Mouse (Mus musculus) urinary bladder, postnatal 4 days (tissue): ENCODE measurements around the gene Adnp.
A peak's percentile ranks its signal among the peaks of the same experiment; 100 is the strongest.
"Not testable (repeated sequence)": the region's sequence is repeated elsewhere in the genome, so short reads cannot be mapped to it uniquely, and the experiment has no call there.

Experiments
- DNase-seq, 2 experiments: peaks; one replicate each; pipeline ENCODE4 v3.0.0; 2021 to 2022; ENCODE audit warnings: low spot score in 2 of 2

Gene Adnp

GRCm38 (mm10) chr2:168205681-168206631 is 956 bp downstream of the Adnp start:
- no peak for DNase-seq

DNA sequence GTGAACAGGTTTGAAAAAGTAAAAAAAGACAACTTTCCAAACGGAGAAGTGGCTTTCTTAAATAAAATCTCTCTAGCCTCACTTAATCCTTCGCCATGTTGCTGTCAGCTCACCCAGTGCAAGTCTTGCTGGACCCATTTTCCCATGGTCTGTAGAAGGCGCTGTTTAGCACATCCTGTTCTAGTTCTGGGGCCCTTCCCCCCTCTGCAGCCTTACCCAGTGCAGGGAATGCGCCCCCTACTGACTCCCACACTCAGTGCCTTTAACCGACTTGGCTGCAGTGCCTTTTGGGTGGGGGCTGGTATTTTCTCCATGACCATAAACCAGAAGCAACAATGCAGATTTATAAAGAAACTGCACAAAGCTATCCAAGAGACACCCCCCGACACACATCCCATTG is 1.6 kb downstream of the Adnp start:
- DNase-seq = peak; percentile 82 to 91

DNA sequence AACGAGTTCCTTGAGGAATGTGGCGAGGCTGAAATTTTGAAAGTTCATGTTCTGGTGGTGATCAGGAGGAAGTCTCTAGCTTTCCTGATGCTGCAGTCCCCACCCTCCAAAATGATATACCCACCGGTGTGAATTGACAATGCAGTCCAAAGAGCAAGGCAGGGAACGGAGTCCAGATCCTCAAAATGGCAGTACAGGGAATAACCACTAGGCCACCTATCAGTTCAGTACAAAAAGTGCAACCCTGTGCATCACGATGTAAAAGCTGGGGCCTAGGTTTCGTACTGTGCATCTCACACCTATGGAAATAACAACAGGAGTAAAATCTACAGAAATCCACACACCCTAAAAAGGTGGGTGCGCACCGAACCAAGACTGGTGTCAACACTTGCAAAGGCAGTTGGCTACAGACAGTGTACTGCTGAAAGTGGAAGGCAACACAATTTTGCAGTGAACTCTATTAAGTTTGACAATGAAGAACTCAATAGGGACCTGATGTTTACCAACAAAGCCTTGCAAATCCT is 2.4 kb downstream of the Adnp start:
- no peak for DNase-seq

DNA sequence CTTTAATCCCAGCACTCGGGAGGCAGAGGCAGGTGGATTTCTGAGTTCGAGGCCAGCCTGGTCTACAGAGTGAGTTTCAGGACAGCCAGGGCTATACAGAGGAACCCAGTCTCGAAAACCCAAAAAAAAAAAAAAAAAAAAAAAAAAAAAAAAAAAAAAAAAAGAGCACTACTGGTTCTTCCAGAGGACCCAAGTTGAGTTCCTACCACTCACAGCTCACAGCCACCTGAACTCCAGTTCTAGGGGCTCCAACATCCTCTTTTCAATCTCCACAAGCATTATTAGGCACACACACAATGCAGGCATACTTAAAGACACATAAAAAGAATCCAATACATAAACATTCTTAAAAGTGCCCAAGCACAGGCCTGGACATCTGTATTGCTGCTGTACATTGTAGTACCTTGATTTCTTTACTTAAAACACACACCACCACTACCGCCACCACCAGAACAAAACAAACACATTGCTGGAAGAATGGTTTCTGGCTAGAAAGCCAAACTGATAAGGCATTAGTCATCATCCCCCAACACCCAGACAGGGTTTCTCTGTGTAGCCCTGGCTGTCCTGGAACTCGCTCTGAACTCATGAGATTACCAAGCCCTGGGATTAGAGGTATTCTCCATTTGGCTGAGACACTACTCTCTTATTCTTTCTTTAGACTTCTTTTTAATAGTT is 6.8 kb downstream of the Adnp start:
- no peak for DNase-seq

DNA sequence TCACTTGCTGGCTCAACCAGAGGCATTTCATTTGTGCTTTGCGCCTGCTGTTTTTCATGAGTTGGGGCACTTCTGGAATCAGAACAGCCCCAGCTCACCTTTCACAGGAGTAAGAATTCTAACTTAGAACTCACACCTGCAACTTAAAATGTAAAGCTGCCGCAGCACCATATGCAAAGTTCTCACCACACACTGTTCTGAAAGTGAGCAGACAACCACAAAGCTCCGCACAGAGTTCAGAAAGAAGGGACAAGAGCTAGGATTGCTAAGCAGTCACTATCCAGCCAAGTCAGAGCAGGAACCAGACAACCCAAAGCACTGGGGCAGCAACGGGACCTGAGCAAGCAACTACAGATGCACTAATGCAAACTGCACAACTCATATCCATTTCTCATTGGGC is 7.4 kb downstream of the Adnp start:
- DNase-seq = no peak

GRCm38 (mm10) chr2:168198421-168198820 is 8.5 kb downstream of the Adnp start:
- no peak for DNase-seq

DNA sequence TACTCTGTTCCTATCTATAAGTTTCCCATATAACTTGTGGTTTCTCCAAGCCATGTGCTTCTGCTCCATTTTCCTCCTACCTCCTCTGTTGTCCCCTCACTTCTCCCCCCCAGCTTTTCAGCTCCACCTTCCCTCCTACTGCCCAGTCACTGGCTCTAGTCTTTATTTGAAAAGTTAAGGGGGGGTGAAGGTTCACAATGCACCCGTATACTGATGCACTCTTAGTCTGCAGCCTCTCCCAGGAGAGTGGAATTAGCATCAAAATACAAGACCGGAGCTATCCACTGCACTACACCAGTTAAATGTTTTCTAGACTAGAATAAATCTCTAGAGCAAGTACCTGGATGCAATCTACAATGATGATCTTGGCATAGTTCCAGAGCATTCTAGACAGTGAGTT is 11.2 kb downstream of the Adnp start:
- no peak for DNase-seq

DNA sequence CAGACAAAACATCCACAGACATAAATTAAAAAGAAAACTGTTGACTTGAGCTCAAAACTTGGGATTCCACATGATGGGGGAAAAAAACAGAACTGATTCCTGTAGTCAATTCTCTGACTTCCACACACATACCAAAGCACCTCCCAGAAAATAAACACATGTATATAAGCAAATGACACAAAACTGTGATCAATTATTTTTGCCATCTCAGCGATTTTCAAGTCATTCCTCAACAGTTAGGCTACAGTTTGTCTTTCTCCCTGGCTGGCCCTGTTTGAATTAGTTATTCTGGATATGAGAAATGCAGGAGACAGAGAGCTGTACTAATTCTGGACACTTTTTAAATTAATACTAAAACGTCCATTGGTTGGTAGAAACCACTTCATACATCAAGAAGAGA is 13.2 kb downstream of the Adnp start:
- DNase-seq = no peak

GRCm38 (mm10) chr2:168191856-168192255 is 15.1 kb downstream of the Adnp start:
- DNase-seq = no peak

- DNase-seq = no peak
Measured at GRCm38 (mm10) chr2:168175946-168176345, 31.0 kb downstream of the Adnp start.

GRCm38 (mm10) chr2:168170167-168170685 is 36.7 kb downstream of the Adnp start:
- peak in 1 of 2 experiments; percentile 57 for DNase-seq

GRCm38 (mm10) chr2:168169800-168170113 is 37.2 kb downstream of the Adnp start:
- no peak for DNase-seq

DNA sequence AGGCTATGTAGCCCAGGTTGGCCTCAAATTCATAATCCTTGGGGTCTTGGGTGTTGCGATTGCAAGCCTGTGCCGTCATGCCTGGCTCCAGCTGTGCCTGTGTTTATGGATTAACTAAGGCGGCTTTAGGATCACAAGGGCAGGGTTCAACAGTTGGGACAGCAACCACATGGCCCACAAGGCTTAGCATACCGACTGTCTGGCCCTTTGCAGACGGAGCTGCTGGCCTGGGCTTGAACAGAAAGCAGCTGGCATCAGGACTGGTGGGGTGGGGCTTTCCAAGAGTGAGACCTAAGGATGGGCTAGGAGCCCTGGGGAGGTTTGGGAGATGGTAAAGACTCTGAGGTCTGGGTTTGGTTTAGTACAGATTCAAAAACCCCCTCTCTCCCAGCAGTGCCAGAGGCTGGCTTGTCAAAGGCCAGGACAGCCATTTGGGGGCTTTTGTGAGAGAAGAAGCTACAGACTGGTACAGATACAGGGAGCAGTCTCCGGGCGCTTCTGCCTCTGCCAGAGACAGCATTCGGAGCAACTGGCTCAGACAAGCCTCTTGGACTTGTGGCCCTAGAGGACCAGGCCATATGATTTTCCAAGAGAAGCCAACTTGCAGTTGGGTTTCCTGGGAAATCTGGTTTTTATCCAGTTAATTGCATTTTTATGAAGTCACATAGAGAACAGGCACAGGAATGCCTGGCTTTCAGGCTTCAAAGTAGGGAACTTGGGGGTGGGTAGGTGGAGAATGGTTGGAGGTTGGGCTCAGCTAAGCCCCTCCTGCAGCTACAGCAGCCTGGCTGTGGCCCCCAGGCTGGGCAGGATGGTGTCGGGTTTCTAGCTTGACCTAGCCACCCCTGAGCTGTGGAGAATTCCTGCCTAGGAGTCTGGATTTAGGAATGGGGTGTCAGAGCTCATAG is 37.8 kb downstream of the Adnp start:
- DNase-seq = no peak

DNA sequence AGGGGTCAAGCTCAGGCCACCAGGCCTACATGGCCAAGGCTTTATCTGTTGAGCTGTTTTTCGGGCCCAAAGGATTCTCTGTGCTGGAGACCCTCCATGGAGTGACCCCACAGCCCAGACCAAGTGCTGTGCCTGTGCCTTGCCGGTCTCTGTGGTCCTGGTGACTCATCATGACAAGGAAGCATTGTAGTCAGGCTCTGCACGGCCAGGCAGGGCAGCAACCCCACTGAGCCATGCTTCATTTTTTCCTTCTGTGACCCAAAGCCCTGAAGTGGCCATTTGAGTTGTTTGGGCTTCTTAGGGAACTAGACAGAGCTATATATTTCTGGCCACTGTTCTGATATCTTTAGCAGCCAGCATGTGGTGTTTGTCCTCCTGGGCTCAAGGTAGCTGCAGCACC is 39.1 kb downstream of the Adnp start:
- no peak for DNase-seq

DNA sequence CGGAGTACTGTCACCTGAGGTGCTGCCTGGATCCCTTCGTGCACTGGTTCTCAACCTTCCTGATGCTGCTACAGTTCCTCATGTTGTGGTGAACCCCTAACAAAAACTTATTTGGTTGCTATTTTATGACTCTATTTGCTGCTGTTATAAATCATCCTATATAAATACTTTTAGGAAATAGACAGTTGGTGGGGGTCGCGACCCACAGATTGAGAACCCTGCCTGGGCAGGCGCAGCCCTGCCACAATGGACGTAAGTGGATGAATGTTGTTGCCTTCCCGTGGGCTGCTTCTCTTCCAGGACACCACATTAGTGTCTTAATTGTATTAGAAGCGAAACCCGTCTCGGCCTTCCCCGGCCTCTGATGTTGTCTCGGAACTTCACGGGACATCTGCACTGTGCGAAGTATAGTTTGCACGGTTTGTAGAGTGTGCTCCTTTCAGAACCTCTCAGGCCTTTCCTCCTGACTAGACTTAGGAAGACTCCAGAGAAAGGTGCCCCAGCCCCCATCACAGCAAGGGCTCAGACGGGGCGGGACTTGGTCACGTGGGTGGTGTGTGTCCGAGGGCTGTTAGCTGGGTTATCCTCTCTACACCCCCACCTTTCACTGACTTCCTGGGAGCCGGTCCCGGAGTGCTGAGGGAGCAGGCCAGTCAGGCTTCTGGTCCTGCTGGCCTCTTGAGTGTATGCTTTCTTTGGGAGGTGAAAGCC is 40.0 kb downstream of the Adnp start:
- DNase-seq = peak in 1 of 2 experiments; percentile 42

DNA sequence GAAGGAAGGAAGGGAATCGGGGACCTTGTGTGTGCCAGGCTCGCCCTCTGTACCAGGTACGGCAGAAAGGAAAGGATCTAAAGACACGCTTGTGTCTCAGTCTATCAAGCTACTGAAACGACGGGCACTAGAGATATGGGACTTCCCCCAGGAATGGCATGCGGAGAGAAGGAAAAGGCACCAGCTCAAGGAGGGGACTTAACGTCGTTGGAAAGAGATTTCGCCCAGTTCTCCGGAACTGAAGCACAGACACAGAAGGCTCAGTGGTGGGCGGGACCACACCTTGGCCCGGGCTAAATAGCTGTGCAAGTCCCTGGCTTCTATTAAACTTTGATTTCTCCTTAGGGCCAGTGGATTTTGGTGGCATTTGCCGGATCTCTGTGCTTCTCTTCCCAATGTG is 44.9 kb downstream of the Adnp start:
- DNase-seq = no peak

GRCm38 (mm10) chr2:168161514-168161971 is 45.4 kb downstream of the Adnp start:
- DNase-seq = no peak

GRCm38 (mm10) chr2:168160370-168160930 is 46.5 kb downstream of the Adnp start:
- DNase-seq = no peak

DNA sequence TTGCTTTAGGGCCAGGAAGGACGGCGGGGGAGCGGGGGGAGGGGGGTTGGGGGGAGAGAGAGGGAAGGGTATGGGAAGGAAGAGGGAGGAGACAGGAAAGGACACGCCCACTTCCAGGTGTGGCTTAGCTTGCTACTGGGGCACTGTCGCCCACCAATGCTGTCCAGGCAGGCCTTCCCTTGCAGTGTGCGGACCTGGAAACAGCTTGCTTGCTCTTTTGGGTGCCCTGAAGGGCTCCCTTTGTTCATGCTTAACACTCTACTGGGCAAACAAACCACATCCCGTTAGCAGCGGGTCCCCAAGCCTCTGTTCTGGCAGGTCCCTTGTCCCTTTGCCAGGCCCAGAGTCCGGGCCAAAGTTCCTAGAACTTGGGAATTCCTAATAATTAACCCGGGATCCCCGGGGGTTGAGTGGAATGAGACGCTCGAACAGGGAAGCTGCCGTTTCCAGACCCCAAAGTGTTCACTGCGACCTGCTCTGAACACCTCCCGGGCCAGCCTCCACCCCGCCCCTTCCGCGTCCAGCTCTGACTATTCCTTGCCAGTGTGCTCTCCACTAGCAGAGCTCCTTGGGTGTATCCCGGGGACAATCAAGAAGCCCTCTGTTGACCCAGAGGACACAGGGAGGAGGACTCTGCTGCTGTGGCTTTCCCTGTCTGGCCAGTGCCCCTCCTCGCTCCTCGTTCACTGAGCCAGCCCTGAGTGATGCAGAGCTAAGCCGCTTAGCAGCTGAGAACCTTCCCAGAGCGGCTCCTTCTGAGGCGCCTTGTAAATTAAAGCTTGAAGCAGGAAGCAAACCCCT is 47.8 kb downstream of the Adnp start:
- no peak for DNase-seq

- DNase-seq = not testable (repeated sequence)
Measured at GRCm38 (mm10) chr2:168157974-168158373, 48.9 kb downstream of the Adnp start.
